Mouse (Mus musculus) ES-Bruce4 (cell line): ENCODE results near the gene 1700011M02Rik.

Source experiments
- CTCF ChIP-seq: IDR thresholded peaks from one replicate; pipeline ENCODE4 v1.8.1; 2011; ENCODE audit warnings: low read depth, low read length
- EP300 ChIP-seq: IDR thresholded peaks from 2 replicates; pipeline ENCODE4 v1.6.1; 2011; ENCODE audit warnings: low read depth, low read length; ENCODE audit not compliant: insufficient read depth
- POLR2A ChIP-seq: IDR thresholded peaks from one replicate; pipeline ENCODE4 v1.8.1; 2011; ENCODE audit warnings: low read length; ENCODE audit not compliant: insufficient read depth

DNA sequence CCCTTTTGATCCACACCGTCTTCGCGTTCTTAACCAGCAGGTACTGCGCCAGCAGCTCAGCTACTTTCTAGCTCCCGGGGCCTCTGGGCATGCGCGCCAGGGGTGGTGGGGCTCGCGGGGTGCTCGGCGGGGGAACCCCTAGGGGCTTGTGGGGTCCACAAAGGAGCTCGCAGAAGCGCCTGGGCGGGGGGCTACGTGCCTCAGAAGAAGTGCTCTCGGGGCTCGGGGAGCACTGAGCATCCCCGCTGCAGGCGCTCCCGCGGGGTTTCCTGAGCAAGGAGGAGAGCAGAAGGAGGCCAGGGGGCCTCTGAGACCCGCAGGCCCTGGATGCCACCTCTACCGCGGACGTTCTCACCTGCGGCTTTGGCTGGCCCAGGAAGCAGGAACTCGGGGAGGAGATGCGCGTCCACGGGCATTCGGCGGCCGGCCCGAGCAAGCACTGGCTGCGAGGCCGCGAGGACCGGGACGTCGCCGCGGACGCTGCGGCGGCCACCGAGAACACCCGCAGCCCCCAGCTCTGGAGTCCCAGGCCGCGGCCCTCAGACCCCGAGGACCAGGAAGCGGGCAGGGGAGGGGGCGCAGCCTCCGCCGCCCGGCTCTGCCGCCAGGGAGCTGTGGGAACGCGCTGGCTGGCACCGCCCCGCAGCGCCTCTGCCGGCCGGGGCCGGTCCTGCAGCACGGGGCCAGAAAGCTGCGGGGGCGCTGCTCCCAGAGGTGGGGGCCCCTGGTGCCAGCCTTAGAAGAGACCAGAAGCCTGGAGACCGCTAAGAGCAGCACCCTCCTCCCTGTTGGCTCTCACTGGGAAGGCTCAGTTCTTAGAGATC, 25.1 kb downstream of the 1700011M02Rik start:
- no peak for TF ChIP-seq POLR2A
- TF ChIP-seq CTCF = peak; percentile 33
- TF ChIP-seq EP300 = no peak
